Mouse (Mus musculus) ZHBTc4 (cell line): Measurements from ENCODE around the gene Klf12.
A peak's percentile ranks its signal among the peaks of the same experiment; 100 is the strongest.

Experiments
- DNase-seq: peaks from one replicate; pipeline ENCODE4 v3.0.0-alpha.2; 2011; ENCODE audit warnings: low read depth, low spot score

Gene Klf12

DNA sequence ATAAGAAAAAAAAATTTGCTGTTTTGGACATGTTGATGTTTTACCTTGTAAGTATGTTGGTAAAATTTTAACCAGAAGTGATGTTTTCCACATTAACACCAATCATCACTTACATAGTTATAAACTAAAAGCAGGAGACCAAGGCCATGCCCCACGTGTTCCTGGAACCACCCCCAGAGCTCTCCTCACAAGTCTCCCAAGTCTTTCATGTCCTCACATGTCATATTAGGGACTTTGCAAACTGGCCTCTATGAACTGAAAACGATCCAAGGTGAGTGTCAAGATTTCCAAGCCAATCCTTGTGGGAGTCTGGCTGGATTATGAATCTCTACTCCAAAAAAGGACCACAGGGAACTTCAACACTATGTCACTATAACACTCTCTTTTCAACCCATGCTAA is 231.6 kb downstream of the Klf12 start:
- DNase-seq, result no peak

DNA sequence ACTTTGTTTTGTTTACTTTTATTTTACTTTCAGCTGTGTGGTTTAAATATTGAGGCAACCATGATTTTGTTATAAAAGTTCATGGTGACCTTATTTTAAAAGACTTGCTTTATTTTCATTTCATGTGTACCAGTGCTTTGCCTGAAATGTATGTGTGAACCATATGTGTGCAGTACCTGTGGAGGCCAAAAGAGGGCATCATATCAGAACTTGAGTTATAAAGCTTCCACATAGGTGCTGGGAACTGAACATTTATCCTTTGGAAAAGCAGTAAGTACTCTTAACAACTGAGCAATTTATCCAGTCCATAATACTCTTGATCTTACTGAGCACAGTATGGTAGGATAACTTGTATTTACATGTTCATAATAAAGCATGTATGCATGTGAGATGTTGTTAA is 239.0 kb downstream of the Klf12 start:
- peak; percentile 72 for DNase-seq

DNA sequence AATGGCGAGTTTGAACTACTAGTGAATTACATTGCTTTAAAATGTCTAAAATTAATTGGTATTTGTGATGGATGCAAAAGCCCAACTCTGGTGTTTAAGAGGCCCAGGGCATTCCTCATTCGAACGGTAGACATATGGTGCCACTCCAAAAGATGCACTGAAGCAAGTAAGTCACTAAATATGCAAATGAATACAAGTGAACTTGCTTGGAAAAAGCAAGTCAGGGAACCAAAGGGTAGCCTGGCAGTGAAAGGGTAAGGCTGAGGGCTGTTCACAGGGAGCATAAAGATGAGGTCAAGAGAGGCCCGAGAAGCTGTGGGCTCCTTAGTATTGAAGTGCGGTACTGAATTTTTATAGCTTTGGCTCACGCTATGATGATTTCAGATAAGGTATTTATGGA is 242.7 kb downstream of the Klf12 start:
- no peak for DNase-seq

DNA sequence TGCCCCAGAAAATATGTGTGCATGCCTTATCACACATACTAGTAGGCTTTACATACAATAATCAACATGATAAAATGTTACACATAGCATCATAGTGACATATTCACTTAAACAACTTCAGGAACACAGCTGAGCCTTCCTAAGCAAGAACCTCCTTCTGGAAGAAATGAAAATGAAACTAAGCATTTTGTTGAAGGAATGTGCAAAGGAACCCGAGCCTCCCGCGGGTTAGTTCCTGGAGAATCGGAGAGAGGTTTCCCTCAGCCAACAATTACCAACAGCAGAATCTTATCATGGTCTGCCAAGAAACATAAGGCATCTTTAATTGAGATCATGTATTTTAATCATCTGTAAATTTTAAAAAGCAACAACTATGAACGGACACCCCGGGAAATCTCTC is 257.8 kb downstream of the Klf12 start:
- DNase-seq, result no peak

DNA sequence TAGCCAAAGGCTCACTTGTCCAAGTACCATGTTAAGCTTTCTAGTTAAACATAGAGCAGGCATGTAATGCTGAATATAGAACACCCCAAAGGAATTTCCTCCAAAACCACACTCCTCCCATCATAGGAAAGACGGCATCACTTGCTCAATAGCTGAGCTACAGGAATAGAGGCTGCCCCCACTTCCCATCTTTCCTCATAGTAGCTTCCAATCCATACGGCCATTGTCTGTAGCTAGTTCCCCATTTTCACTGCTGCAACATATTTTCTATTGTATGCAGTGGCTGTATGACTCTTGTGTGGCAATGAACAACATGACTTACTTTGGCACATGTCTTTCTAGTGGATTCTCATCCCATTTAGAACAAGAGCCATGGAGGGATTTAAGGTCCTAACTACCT is 267.3 kb downstream of the Klf12 start:
- DNase-seq, result no peak

DNA sequence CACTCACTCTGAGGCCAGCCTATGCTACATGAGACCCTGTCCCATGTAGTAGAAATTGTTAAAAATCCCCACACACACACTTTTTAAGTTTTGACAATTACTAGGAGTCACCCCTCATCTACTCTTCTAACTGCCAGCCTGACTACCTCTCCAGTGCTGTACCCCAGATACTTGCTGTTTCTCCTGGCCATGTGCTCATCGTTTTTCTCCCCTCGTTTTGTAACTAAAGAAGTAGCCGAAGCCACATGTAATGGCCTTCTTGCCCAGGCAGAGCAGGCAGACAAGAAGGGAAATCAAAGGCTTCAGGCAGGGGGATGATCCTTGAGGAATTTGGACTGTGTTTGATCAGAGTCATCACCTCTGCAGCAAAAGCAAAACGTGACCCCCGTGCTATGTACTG is 274.0 kb downstream of the Klf12 start:
- DNase-seq, result no peak

DNA sequence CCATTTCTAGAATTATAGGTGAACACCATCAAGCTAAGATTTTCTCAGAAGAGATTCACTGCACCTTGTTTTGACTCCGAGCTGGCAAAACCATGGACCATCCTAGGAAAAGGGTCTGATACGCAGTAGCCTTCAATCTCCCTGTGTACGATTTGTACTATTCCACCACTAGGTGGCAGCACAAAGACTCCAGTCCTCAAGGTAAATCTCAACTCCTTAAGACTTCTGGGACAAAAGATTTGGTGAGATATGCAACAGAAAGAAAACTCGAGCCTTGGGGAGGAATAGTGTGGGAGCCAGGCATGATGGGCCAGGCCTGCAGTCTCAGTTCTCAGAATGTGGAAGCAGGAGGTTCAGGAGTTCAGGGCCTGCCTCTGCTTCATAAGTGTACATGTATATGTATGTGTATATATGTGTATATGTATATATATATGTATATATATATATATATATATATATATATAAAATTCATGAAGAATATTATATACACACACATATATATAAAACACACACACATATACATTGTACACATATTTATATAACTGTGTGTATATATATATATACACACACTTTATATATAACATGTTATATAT is 274.6 kb downstream of the Klf12 start:
- peak; percentile 92 for DNase-seq

DNA sequence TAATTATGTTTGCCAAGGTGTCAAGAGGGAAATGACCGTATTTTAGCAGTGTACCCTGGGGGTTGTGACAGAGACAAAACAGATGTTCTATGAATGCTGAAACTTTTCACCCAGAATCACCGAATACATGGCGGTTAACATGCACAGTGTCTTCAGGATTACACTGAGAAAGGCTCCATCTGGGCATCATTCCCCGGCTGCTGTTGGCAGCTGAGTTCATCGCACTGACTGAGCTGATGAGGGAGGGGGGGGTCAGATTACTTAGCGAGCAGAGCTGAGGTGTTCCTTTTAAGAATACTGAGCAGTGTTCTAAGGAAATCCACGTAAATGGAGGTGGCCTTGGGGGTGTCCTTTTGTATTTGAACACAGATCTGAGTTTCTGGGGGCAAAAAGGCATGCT is 301.0 kb downstream of the Klf12 start:
- DNase-seq, result no peak

DNA sequence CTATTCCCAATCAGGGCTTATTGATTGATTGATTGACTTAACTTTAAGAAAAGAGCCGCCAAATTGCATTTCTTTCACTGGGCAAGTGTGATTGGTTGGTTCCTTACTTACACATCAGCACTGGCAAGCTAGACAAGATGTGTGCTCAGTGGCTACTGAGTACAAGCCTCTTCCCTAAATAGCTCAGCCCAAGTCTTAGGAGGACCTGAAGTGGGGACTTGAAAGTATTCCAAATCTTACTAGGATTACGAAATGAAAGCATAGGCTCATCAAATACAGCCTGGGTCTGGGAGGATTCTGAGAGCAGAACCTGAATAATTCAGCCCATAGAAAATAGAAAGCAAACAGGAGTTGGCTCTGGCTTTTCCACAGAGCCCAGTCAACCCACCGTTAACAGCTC is 303.3 kb downstream of the Klf12 start:
- no peak for DNase-seq

DNA sequence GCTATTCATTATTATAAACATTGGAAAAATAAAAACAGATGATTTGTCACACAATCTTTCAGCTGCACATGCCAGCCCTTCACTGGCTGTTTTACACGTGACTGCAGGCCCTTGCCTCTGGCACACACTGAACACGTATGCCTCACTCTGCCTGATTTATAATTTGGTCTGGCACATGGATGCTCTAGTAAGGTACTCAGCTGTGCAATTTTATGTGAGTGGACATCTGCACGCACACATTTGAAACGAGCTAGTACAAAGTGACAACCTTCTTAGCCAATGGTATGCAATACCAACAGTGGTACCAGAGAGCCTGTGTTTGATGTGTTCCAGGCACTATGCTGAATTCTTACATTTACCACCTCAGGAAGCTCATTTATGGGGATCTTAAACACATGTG is 316.6 kb downstream of the Klf12 start:
- no peak for DNase-seq

DNA sequence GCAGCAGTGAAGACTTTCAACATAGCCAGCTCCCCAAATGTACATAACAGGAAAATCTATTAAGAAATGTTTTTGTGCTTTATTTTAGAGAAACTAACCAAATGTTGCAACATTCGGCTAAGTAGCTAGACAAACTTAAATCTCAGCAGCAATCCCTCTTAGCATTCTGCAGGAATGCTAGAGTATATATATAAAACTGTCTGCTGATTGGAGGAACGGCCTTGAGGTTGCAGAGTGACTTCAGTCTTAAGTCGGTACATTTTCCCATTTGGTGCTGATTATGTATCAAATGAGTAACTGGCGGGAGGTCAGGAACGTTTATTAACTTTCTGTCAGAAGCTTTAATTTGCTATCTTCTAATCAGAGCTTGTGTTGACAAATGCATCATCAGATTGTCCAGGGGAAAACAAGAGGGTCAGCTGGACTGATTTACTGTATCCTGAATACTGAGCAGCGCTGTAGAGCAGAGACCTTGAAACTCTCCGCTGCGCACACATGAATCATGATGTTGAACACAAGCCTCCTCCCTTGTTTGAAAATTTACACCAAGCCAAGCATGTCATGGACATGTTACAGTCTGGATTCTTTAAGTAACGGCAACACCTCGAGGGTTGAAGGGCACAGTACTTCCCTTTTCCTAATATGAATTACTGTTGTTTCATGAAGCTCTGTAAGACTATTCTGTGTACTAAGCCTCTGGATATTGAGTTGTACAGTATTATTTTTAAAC is 323.8 kb downstream of the Klf12 start:
- no peak for DNase-seq

DNA sequence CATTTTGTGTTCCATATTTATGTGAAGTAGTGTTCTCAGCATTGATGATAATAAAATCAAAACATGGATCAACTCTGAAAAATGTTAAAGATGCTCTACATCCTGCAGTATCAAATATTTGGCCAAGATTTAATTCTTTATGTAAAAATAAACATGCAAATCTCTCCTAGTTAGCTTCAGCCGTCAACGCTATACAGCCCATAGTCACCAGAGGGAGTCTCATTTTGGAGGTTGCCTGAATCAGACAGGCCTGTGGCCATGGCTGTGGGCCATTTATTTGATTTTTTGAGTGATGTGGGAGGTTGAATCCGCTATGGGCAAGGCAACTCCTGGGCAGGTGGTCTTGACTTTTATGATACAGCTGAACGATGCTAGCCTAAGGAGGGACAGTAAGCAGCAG is 329.3 kb downstream of the Klf12 start:
- DNase-seq, result no peak

DNA sequence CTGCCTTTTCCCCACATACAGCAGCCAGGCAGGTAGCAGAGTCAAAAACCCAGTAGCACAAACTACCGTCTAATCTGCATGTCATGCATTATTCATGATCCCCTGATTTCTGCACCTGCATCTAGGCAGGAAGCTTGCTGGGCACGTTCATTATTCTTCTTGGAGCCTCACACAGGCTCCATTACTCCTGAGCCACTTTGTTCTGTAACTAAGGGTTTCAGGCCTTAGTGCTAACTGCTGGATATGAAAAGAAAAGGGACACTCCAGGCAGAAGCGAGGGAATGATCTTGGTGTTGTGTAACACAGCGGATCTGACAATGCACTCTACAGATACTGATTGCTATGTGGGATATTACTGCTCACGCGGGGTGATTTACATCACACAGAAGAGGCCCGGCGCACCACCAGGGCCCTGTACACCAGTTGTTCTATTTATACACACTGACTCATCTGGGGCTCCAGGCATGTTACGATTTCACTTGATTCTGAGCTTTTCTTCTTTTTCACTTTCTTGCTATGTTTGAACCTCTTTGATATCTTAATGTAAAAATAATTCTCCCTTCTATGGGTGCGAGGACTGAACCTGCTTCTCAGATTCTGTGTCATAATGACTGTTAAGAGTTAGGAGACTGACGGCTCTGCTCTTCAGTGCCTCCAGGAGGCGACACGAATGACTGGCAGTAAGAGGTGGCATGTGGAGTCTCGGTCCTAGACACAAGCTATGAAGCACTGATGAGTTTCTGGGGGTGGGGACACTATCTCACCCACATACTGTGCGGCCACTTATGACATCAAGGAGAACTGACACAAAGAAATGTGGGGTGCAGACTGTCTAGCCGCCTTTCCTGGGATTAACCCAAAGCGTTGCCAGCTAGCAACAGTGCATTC is 340.0 kb downstream of the Klf12 start:
- DNase-seq, result peak; percentile 62

DNA sequence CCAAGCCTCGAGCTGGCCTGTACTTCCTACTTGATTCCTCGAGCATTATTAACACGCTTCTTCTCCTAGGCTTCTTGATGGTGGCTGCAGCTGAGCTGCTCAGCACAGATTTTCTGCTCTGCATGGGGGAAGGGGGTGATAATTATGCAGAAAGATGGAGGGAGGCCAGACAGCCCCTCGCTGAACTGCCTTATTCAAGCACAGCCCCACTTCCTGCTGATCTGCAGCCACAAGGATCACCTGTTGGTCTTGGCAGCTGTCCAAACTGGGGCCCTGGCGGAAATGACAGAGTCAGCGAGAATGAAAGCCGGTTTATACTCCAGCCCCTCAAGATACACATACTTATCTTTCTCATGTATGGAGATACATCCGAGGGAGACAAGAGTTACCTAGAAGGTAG is 341.3 kb downstream of the Klf12 start:
- peak; percentile 61 for DNase-seq

DNA sequence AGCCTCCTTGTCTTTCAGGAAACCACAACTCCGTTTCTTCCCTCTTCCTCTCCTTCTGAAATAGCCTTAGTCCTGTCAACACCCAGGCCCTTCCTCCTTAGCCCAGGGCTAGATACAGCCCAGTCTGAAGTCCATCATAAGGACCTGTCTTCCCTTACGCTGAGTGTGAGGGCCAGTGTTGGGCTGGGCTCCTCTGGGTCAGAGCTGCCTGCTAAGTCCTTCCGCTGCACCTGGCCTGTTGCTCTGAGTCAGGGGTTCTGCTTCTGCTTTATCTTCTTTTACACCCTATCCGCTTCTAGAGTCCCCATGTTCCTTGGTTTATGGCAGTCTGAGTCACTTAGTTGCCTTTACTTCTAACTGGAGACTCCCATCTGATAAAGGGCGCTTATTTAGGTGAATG is 351.0 kb downstream of the Klf12 start:
- no peak for DNase-seq

DNA sequence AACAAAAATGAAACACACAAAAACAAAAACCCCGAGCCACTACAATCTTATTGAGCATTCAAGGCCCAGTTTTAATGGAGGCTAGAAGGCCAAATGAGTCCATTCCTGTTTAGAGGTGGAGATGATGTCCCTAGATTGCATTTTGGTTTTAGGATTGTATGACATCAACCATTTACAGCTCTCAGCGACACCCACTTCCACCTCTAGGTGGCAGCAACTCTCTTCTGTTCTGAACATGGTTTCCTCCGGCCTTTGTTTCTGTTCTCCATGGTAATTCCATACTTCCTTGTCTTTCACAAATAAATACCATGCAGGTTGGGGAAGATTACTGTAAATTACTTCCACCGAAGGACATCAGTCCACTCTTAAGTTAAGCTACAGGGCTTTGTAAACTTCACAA is 352.6 kb downstream of the Klf12 start:
- DNase-seq, result peak; percentile 81

DNA sequence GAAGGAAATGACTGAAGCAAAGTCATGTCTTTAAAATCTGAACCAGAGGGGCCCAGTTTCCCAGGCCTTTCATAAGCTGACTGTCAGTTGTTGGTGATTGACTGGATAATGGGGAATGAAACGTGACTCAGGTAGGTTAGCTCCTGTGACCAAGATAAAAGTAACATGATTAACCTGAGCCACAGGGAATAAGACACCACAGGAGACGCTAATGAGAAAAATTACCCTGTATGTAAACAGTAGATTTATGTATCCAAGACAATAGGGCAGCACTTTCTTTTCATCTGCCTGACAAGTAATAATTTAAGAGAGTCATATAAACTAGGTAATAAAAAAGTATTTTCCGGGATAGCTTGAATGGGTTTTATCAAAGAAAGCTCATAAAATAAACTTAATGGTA is 372.6 kb downstream of the Klf12 start:
- no peak for DNase-seq

DNA sequence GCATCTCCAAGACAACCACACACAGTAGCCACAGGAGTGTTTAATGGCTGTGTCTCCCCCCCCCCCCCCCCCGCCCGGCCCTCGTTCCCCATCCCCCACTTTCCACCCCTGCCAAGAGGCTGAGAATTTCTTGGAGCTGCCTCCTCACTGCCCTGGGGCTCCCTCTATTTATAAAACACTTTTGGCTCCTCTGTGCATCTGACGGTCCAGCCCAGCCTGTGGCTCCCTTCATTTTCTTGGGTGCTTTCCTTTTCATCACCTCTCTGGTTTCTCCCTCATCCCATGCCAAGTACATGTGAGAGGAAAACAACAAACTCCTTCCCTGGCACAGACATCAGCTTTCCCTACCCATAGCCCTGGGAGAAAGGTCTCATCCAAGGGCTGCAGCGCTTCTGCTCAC is 373.6 kb downstream of the Klf12 start:
- DNase-seq, result no peak

DNA sequence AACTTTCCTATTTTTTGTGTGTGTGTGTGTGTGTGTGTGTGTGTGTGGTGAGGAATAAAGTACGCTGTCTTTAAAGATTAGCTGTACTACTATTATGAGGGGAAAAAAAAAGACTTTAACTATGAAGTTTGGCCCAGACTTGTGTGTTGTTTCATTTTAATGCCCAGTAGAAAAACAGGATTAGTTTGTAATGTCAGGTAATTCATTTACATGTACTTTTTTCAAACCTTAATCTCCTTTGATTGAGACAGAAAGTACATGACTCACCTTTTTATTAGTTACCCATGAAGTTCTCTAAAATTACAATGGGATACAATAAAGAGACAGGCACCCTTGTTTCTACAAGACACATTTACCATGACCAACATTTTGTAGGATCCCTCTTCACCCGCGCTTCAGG is 383.6 kb downstream of the Klf12 start:
- no peak for DNase-seq

DNA sequence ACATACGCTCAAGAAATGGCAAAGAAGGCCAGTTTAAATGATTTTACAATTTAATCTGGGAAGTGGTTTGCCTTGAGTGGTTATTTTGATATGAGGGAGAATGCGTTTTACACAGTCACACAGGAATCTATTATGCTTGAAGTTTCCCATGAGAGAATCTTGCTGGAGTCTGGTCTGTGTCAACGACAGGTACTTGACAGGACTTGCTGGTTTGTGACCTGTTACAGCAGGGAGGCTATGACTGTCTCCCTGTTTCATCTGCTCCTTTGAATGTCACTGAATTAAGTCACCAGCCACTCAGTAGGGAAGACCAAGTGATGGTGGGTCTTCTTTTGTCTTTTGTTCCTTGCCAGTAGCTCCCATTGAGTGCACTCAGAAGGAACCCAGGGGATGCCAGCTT is 385.6 kb downstream of the Klf12 start:
- DNase-seq, result no peak

DNA sequence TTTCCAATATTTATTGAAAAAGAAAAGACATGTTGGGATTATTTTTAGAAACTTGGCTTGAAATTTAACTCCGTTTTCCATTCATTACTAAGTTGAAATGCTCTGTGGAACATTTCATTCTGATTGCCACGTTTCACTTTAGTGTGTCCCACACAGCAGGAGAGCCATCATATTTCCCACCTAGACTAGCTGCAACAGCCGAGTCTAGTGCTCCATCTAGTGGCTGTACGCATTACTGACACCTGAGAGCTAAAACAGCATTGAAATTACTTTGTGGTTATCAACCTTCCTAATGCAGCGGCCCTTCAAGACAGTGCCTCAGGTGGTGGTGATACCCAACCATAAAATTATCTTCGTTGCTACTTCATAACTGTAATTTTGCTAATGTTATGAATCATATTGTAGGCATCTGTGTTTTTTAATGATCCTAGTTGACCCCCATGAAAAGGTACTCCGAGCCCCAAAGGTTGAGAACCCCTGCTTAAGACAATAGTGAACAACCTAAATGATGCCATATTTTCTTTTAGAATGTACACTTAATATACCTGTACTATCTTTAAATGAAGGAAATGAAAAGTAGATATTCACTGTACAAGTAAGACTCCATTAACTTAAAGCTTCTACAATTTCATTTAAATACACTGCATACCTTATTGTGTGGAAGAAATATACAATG is 389.6 kb downstream of the Klf12 start:
- DNase-seq, result peak; percentile 87

DNA sequence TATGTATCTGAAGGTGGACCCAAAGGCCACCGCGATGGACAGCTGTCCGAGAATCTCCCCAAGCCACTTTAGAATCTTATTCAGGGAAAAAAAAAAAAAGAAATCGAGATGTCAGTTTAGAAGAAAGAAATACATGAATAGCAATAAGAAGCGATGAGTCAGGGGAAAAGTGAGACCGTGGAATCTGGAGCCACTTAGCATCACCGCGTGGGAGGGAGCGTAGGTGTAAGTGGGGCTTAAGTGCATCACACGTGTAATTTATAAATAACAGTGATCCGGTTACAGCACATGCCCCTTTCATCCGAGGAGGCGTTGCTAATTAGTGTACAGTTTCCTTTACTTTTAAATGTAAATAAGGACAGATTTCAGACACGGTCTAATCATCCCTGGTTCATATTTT is 390.4 kb downstream of the Klf12 start:
- no peak for DNase-seq
